Mouse (Mus musculus) lung, postnatal 4 days (tissue): ENCODE results near the gene Podxl2.

Experiments used
- DNase-seq, 2 experiments: peaks; one replicate each; pipeline ENCODE4 v3.0.0; 2021

Gene Podxl2

GRCm38 (mm10) chr6:88843781-88844725 is 30.8 kb downstream of the Podxl2 start:
- DNase-seq: no peak

DNA sequence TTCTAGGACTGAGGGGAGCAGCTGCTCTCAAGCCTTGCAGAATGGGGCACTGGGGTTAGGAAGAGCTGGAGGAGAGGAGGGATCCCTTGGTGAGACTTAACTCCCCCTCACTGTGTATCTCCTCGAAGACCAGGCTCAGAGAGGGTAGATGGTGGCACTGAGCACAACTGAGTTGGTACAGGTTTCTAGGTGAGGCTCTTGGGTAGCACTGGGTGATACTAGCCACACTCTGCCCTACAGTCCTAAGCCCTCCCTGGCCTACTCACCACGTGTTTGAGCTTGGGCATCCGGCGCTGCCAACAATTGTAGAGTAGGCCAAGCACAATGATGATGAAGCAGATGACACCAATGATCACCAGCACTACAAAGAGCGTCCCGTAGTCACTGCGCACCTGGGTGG is 31.6 kb downstream of the Podxl2 start:
- no peak for DNase-seq

GRCm38 (mm10) chr6:88842731-88843151 is 32.1 kb downstream of the Podxl2 start:
- no peak for DNase-seq

- peak; percentile 100 for DNase-seq
Measured at GRCm38 (mm10) chr6:88841781-88842689, 32.8 kb downstream of the Podxl2 start, which contains the start of gene Abtb1. Abtb1 (minus strand) TSS chr6:88841984.

DNA sequence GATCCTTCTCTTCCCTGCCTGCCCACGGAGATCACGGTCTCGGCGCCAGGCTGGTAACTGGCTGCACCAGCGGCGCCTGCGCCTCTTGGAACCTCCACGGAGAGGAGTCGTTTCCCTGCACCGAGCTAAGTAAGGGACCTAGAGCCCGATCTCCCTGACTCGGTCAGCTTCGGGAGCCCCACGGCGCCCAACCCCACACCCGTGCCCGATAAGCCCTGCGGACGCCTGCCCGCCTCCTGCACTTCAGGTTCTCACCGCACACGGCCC is 33.4 kb downstream of the Podxl2 start:
- no peak for DNase-seq

GRCm38 (mm10) chr6:88840791-88841513 is 33.9 kb downstream of the Podxl2 start:
- no peak for DNase-seq

DNA sequence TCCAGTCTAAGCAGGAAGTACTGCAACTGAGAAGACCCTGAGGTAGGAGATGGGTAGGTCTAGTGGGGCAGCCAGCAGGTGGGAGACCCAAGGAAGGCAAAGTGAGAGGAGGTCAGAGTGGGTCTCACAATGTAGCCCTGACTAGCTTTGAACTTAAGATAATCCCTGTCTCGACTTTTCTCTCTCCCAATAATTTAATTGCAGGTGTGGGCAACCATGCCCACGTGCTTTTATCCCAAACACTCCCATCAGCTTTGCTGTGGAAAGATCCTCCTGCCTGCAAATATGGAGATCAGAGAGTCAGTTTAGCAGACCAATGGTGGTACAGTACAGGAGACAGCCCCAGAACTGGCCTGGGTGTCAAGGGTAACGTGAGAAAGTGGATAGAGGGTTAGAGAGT is 34.6 kb downstream of the Podxl2 start:
- DNase-seq: no peak

DNA sequence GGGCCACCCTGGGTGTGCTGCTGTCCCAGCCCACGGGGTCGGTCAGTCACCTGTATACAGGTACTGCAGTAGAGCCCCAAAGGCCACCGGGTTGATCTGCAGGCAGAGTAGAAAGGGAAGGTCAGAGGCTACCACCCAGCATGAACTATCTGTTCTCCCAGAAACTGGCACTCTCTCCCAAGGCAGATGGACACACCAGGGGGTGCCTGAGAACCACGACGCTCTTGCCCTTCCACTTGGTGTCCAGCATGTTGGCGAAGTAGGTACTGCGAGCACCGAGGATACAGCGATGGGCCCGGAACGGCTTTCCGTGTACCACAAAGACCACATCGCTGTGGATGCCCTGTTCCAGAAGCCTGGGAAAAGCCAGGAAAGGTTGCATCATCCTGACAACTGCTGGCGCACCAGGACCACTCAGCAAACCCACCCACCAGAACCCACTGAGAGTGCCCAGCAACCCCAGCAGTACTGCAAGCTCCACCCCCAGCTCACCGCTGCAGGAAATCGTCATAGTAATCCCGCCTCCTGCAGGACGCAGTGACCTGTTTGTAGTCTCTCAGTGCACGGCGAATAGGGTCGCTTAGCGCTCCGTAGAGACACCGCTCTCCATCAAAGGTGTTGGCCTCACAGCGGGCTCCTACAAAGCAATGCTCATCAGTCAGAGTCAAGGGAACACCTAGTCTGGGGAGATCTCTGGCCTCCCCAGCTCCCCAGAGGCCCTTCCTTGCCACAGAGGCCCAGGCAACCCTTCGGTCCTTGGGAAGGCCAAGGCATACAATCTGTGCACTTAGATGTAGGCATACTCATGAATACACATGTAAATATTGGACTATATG is 35.5 kb downstream of the Podxl2 start:
- DNase-seq: no peak

DNA sequence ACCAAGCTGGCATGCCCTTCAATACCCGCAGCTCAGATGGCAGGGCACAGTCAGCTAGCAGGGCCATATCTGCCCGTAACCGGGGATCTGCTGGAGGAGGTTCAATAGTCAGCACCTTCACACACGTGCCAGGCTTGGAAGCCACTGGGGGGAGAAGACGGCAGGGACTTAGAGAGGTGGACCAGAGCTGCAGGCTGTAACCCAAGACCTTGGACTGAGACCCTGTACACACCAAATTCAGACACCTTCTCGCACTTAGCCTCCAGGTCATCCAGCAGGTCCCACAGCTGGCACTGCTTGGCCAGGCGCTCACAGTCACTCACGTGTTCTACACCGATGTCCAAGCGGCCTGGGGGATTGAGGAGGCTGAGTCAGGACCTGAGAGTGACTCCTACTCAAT is 36.2 kb downstream of the Podxl2 start:
- no peak for DNase-seq

GRCm38 (mm10) chr6:88837999-88838398 is 36.8 kb downstream of the Podxl2 start:
- no peak for DNase-seq

GRCm38 (mm10) chr6:88836178-88836819 is 38.5 kb downstream of the Podxl2 start:
- peak; percentile 74 to 91 for DNase-seq

GRCm38 (mm10) chr6:88835047-88835446 is 39.8 kb downstream of the Podxl2 start:
- no peak for DNase-seq

GRCm38 (mm10) chr6:88833340-88834140 is 41.3 kb downstream of the Podxl2 start:
- DNase-seq: no peak

GRCm38 (mm10) chr6:88832663-88833062 is 42.2 kb downstream of the Podxl2 start:
- DNase-seq: no peak

DNA sequence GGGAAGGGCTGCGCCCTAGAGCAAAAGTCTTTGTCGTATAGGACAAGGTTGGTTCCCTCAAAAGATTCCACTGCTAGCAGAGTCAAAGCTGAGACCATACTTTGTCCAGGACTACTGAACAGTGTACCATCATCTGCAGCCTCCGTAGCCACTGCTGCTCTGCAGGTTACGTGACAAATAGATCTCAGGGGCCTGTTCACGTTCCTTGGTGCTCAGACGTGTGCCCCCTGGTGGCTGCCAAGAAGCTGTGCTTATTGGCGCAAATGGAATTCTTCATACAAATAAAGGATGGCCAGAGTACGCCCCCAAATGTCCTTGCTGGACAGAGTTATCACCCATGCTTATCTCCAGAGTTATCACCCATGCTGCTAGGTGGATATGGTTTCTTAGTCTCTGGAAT is 43.4 kb downstream of the Podxl2 start:
- DNase-seq: peak; percentile 76

DNA sequence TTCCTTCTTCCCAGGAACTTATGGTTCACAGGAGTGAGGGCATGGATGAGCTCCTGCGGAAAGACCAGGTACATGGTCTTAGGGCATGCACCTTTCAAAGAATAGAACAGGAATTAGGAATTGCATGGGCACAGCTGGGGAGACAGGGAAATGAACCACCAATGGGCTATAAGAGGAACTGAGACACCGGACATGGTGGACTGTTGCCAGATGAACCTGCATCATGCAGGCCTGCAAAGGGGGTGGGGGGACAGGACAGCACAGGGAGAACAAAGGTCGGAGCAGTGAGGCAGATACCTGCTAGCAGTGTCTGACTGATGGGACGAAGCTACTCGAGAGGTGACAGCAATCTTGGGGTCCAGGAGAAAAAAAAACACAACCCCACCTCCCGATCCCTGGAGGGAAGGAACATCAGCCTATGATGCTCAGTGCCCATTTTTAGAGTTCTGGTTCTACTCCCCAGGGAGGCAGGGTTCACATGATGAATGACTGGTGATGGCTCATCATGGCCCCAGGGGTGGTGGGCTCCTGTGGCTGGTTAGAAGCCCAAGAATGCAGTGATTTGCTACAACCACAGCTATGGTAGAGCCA is 44.6 kb downstream of the Podxl2 start:
- DNase-seq: no peak

DNA sequence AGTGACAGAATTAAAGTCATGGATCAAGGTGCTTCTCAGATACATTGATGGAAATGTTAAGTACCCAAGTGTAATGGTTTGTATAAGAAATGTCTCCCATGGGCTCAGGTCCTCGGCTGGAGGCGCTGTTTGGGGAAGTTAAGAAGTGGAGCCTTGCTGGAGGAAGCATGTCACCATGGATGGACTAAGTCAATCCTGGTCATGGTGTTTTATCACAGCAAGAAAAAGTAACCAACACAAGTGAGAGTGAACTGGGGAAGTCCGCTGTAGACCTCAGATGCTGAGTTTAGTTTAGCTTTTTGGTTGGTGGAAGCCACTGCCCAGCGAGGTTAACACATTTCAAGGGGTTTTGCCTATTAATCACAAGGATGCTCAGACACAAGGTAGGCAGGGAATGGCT is 45.3 kb downstream of the Podxl2 start:
- DNase-seq: no peak

DNA sequence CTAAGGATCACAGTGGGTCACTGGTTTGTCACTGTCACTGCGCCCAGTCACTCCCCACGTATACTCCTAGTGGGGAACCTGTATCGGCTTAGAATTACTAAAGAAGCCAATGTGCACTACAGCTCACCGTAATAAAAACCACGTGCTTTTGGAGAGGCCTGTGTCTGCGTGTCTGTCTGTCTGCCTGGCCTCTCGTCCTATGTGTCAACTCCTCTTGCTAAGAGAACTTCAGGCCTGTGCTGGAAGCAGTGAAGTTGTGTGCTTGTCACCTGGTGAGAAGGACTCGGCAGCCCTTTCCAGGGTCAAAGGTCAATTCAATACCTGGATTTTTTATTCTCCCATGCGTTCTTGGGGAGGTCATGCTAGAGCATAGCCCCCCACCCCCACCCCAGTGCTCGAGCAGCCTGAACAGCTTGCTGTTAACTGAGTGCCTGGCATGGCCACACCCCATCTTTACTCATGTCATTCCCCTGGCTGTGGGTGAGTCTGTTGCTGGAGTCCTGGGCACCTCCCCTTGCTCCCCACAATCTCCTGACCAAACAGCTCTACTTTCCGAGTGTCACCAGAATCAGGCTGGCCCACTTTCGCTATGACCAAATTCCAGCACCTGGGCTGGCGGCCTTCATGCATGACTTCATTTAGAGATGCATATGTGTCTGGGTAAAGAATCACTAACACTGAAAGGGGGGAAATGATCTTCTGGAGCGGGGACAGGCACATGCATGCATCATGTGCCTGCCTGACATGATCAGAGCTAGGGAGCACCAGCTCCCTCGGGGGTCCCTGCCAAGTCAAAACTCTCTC is 46.4 kb downstream of the Podxl2 start:
- no peak for DNase-seq
